In the genomic region with DNA sequence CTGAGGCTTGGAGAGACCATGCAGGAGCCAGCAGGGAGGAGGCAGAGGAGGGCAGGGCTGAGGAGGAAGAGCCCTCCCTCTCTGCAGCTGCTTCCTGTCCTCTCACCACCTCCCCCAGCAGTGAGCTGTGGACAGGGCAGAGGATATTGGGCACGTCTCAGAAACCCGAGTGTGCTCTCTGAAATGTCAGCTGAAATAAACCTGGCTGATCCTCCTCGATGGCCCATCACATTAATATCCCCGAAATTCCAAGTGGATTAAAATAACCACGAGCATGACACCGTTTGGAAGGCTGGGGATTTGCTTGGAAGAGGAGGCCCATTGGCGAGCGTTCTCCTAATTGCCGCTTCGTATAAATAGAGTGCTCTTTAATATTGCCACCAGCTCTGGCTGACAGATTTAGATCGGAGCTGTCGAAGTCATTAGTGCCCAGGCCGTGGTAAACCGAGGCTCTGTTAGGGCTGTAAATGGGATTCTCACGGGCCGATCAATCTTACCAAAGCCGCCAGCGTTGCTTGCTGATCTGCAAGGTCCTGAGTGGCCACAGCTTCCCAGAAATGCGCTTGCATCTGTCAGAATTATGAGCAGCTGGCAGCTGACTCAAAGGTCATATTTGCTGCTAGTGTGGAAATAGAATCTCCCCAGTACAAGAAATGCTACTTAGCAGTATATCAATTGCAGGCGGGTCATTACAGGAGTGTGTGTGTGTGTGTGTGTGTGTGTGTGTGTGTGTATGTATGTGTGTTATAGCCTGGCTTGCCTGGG, we compare ENCODE assay signal across 8 mouse cellular contexts.
A peak's percentile ranks its signal among the peaks of the same experiment; 100 is the strongest.
DNase-seq lines count a peak whose midpoint lies in the region; ATAC-seq and TF ChIP-seq lines count a peak whose summit lies in the region.

No protein-coding gene starts in this region.

- intact Hi-C loops in heart, postnatal 10 days (cut with DNase I): no loop called here

- no peak overlapping the region for H3K4me3 ChIP-seq in C2C12 (ENCODE audit: insufficient read depth, poor library complexity, severe bottlenecking)
- H3K4me3 ChIP-seq in limb, embryonic 12.5 days (replicated peaks): no peak overlapping the region
- H3K4me3 ChIP-seq in stomach, embryonic 16.5 days (replicated peaks; ENCODE audit: low read length): no peak overlapping the region
- H3K4me3 ChIP-seq in cerebellum, adult 2 months (replicated peaks; ENCODE audit: insufficient read depth, low read depth, low read length): no peak overlapping the region

- no peaks in the 10 kb centered on the region for H3K27me3 ChIP-seq in C2C12 (ENCODE audit: control insufficient read depth, insufficient read depth, insufficient read length)
- H3K27me3 ChIP-seq in limb, embryonic 12.5 days: 0 out of 2 replicates have a peak, but pooled peaks cover 4% of the 10 kb centered on the region
- 0 out of 2 replicates have a peak, but pooled peaks cover 3% of the 10 kb centered on the region for H3K27me3 ChIP-seq in stomach, embryonic 16.5 days (ENCODE audit: control insufficient read depth, insufficient read depth, low read length)
- H3K27me3 ChIP-seq in cerebellum, adult 2 months (ENCODE audit: control insufficient read depth, insufficient read depth, low read length): no peaks in the 10 kb centered on the region

- H3K27ac ChIP-seq in limb, embryonic 12.5 days: peak overlapping the region; percentile 36; the same call in 1 of the 2 replicates
- H3K27ac ChIP-seq in stomach, embryonic 16.5 days (ENCODE audit: low read length): no peak overlapping the region
- H3K27ac ChIP-seq in cerebellum, adult 2 months (ENCODE audit: insufficient read depth, low read length): no peak overlapping the region

- H3ac ChIP-seq in C2C12 (ENCODE audit: control insufficient read depth, insufficient read length, low read depth): peak overlapping the region; percentile 8

- no peak for TF ChIP-seq POLR2A in cerebellum, adult 2 months (IDR thresholded peaks at IDR 0.05; ENCODE audit: borderline replicate concordance, insufficient read depth, low read length)

- no peaks in the 10 kb centered on the region for H3K79me2 ChIP-seq in C2C12 (ENCODE audit: control insufficient read depth, insufficient read depth)

- no peaks in the 10 kb centered on the region for H3K79me3 ChIP-seq in C2C12 (ENCODE audit: low read depth)

- no peak overlapping the region; the same call in 1 of the 2 replicates for H3K9ac ChIP-seq in limb, embryonic 12.5 days (replicated peaks)
- no peak overlapping the region for H3K9ac ChIP-seq in stomach, embryonic 16.5 days (ENCODE audit: low read length)

- peaks cover 31% of the 10 kb centered on the region for H3K4me1 ChIP-seq in limb, embryonic 12.5 days (replicated peaks)
- H3K4me1 ChIP-seq in stomach, embryonic 16.5 days (ENCODE audit: control insufficient read depth, insufficient read depth, low read length): peaks cover 7% of the 10 kb centered on the region
- H3K4me1 ChIP-seq in cerebellum, adult 2 months (ENCODE audit: control insufficient read depth, insufficient read depth, low read length): no peaks in the 10 kb centered on the region

- H3K4me2 ChIP-seq in limb, embryonic 12.5 days: peak overlapping the region; percentile 23
- peak overlapping the region; percentile 16 for H3K4me2 ChIP-seq in stomach, embryonic 16.5 days (ENCODE audit: low read depth, low read length)

- peaks cover 7% of the 10 kb centered on the region; the same call in 1 of the 2 replicates for H3K9me3 ChIP-seq in limb, embryonic 12.5 days
- H3K9me3 ChIP-seq in stomach, embryonic 16.5 days (replicated peaks; ENCODE audit: control insufficient read depth, low read length): no peaks in the 10 kb centered on the region

- no peak for TF ChIP-seq CTCF in C2C12 (IDR thresholded peaks at IDR 0.05; ENCODE audit: control insufficient read depth, insufficient read depth, insufficient read length)
- TF ChIP-seq CTCF in cerebellum, adult 2 months (IDR thresholded peaks at IDR 0.05; ENCODE audit: borderline replicate concordance, insufficient read depth, low read depth, low read length): no peak

- 31% methylated on average over 20 of the region's 20 CpGs for WGBS in limb, embryonic 12.5 days
- 34% methylated on average over 20 of the region's 20 CpGs for WGBS in stomach, embryonic 16.5 days
- WGBS in cerebellum, adult 2 months: 64% methylated on average over 20 of the region's 20 CpGs

- DNase-seq in brain, adult 2 months (ENCODE audit: low read depth, low spot score): peak; percentile 20
- peak; percentile 51 to 60 for DNase-seq in heart, postnatal 10 days
- DNase-seq in cerebellum, postnatal 4 days (ENCODE audit: low spot score in 2 of 2): no peak
- no peak for DNase-seq in ovary, postnatal 14 days (ENCODE audit: low spot score)
- no peak for DNase-seq in cerebellum, adult 2 months

- peak; percentile 82 for ATAC-seq in limb, embryonic 12.5 days (ENCODE audit: insufficient number of reproducible peaks, insufficient read depth, low FRiP score, low TSS enrichment, low read depth)
- ATAC-seq in stomach, embryonic 16.5 days (ENCODE audit: insufficient read depth, low FRiP score): peak; percentile 73; the same call in 1 of the 2 replicates

- no peaks in the 10 kb centered on the region for H3K36me3 ChIP-seq in C2C12 (ENCODE audit: control insufficient read depth, insufficient read depth)
- H3K36me3 ChIP-seq in limb, embryonic 12.5 days: no peaks in the 10 kb centered on the region
- H3K36me3 ChIP-seq in stomach, embryonic 16.5 days (ENCODE audit: control insufficient read depth, insufficient read depth, low read length): no peaks in the 10 kb centered on the region

TF ChIP-seq in C2C12, 6 proteins besides CTCF, POLR2A, EP300 and RAD21:
- TF ChIP-seq CEBPB (IDR thresholded peaks at IDR 0.05; ENCODE audit: low read depth): no peak
- TF ChIP-seq MYOD1 (IDR thresholded peaks at IDR 0.05; ENCODE audit: control insufficient read depth, insufficient read length, low read depth): peak; percentile 74
- TF ChIP-seq MAX (IDR thresholded peaks at IDR 0.05): no peak

Comparison
In these comparisons a context has a peak if more than half of its experiments do, and no peak if none do; other contexts are left out.
1. DNase-seq: peak in brain, adult 2 months (single experiment) and heart, postnatal 10 days (2 of 2); none in cerebellum, postnatal 4 days (0 of 2), ovary, postnatal 14 days (single experiment) and cerebellum, adult 2 months (0 of 2).